Mouse (Mus musculus) heart, adult 9 months (tissue): ENCODE data around the gene Slc39a11.

Experiments
- DNase-seq, 2 experiments: peaks; one replicate each; pipeline ENCODE4 v3.0.0; 2022; ENCODE audit warnings: low spot score in 2 of 2

Gene Slc39a11

DNA sequence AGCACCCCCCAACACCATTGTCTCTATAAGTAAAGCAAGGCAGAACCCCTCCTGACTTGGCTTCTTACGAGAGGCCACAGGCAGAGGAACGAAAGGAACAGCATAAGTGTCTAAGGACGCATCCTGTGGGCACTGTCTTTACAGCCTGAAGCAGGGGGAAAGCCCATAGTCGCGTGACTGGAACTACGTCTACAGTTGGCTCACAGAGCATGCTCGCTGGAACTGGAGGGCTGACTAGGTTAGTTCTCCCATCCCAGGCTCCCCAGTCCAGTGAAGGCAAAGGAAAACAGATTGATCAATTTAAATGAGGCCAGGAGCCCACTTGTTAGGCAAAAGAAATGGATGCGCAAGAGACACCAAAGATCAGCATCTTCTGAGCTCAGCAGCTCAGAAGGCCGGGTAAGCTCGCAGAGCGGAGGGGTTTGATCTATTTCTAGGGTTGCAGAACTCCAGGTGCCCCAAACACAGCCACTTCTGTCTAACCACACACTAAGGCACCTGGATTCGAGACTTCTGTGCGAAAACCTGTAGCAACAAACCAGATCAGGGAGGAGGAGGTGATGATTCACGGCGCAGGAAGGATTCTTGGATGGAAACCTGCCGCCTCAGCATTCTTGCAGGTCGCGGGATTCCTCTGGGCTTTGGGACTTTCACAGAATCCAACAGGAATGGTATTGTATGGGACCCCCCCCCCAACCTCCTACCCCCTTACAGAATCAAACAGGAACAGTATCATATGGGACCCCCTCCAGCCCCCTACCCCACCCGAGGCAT lies 453.5 kb downstream of the Slc39a11 start:
- no peak for DNase-seq
